Mouse (Mus musculus): ENCODE measurements around the gene Igfals. TPM values are rescaled to one million over a fixed set of nuclear protein-coding genes. Genes with fewer than 3 reads are reported as not detected.

Igfals gene
- polyA plus RNA-seq, 1 experiment from 2014 or later: 0.08 TPM

- H3K4me2 ChIP-seq: no peak overlapping the region
- no peaks in the 10 kb centered on the region for H3K27me3 ChIP-seq (ENCODE audit: control insufficient read depth, insufficient read depth, low read length)
- no peaks in the 10 kb centered on the region for H3K4me1 ChIP-seq (ENCODE audit: control insufficient read depth, insufficient read depth, low read length)
- H3K27ac ChIP-seq (ENCODE audit: low read depth, low read length): no peak overlapping the region
- H3K9ac ChIP-seq (ENCODE audit: low read length): no peak overlapping the region
- 61% methylated on average over 10 of the region's 10 CpGs for WGBS
- H3K9me3 ChIP-seq (ENCODE audit: control insufficient read depth, low read length): no peaks in the 10 kb centered on the region
- ATAC-seq (ENCODE audit: low FRiP score) (no peak), DNase-seq (ENCODE audit: low spot score, missing footprints) (no peak)
- H3K36me3 ChIP-seq (ENCODE audit: control insufficient read depth, insufficient read depth, low read length): no peaks in the 10 kb centered on the region
- no peak overlapping the region for H3K4me3 ChIP-seq (ENCODE audit: low read depth, low read length)
Measured at GRCm38 (mm10) chr17:24877336-24878116, 11.7 kb downstream of the Igfals start.

- Histone ChIP-seq H3K27me3 (ENCODE audit: control insufficient read depth, insufficient read depth, low read length) (no peaks in the 10 kb centered on the region), H3K9me3 (ENCODE audit: control insufficient read depth, low read length) (no peaks in the 10 kb centered on the region), H3K4me1 (ENCODE audit: control insufficient read depth, insufficient read depth, low read length) (no peaks in the 10 kb centered on the region), H3K4me3 (ENCODE audit: low read depth, low read length) (no peak overlapping the region), H3K9ac (ENCODE audit: low read length) (no peak overlapping the region), H3K4me2 (no peak overlapping the region), H3K27ac (ENCODE audit: low read depth, low read length) (no peak overlapping the region), H3K36me3 (ENCODE audit: control insufficient read depth, insufficient read depth, low read length) (no peaks in the 10 kb centered on the region)
- DNase-seq (ENCODE audit: low spot score, missing footprints) (no peak), ATAC-seq (ENCODE audit: low FRiP score) (no peak)
- WGBS: 27% methylated on average over 5 of the region's 5 CpGs
Measured at GRCm38 (mm10) chr17:24878117-24878397, 12.3 kb downstream of the Igfals start.

GRCm38 (mm10) chr17:24878531-24878930, 12.7 kb downstream of the Igfals start:
- H3K4me2 ChIP-seq: no peak overlapping the region
- H3K9ac ChIP-seq (ENCODE audit: low read length): no peak overlapping the region
- no peak overlapping the region for H3K27ac ChIP-seq (ENCODE audit: low read depth, low read length)
- no peaks in the 10 kb centered on the region for H3K27me3 ChIP-seq (ENCODE audit: control insufficient read depth, insufficient read depth, low read length)
- WGBS: 75% methylated on average over 8 of the region's 8 CpGs
- DNase-seq (ENCODE audit: low spot score, missing footprints): no peak
- no peak for ATAC-seq (ENCODE audit: low FRiP score)
- H3K36me3 ChIP-seq (ENCODE audit: control insufficient read depth, insufficient read depth, low read length): no peaks in the 10 kb centered on the region
- H3K4me3 ChIP-seq (ENCODE audit: low read depth, low read length): no peak overlapping the region
- H3K9me3 ChIP-seq (ENCODE audit: control insufficient read depth, low read length): no peaks in the 10 kb centered on the region
- no peaks in the 10 kb centered on the region for H3K4me1 ChIP-seq (ENCODE audit: control insufficient read depth, insufficient read depth, low read length)

GRCm38 (mm10) chr17:24881738-24882440, 16.1 kb downstream of the Igfals start:
- no peaks in the 10 kb centered on the region for H3K36me3 ChIP-seq (ENCODE audit: control insufficient read depth, insufficient read depth, low read length)
- ATAC-seq (ENCODE audit: low FRiP score): no peak
- WGBS: 48% methylated on average over 7 of the region's 7 CpGs
- no peak overlapping the region for H3K4me2 ChIP-seq
- no peak overlapping the region for H3K4me3 ChIP-seq (ENCODE audit: low read depth, low read length)
- H3K4me1 ChIP-seq (ENCODE audit: control insufficient read depth, insufficient read depth, low read length): peaks cover 8% of the 10 kb centered on the region
- no peak overlapping the region for H3K9ac ChIP-seq (ENCODE audit: low read length)
- no peaks in the 10 kb centered on the region for H3K27me3 ChIP-seq (ENCODE audit: control insufficient read depth, insufficient read depth, low read length)
- peak; percentile 86 for DNase-seq (ENCODE audit: low spot score, missing footprints)
- no peaks in the 10 kb centered on the region for H3K9me3 ChIP-seq (ENCODE audit: control insufficient read depth, low read length)
- no peak overlapping the region for H3K27ac ChIP-seq (ENCODE audit: low read depth, low read length)

GRCm38 (mm10) chr17:24884391-24884790, 18.6 kb downstream of the Igfals start:
- WGBS: 90% methylated on average over 6 of the region's 6 CpGs

GRCm38 (mm10) chr17:24885356-24886133, 19.7 kb downstream of the Igfals start:
- H3K4me1 ChIP-seq (ENCODE audit: control insufficient read depth, insufficient read depth, low read length): peaks cover 17% of the 10 kb centered on the region
- H3K36me3 ChIP-seq (ENCODE audit: control insufficient read depth, insufficient read depth, low read length): peaks cover 4% of the 10 kb centered on the region
- H3K4me2 ChIP-seq: peak overlapping the region; percentile 75
- no peak for ATAC-seq (ENCODE audit: low FRiP score)
- peak overlapping the region; percentile 62 for H3K9ac ChIP-seq (ENCODE audit: low read length)
- peak overlapping the region; percentile 65 for H3K4me3 ChIP-seq (ENCODE audit: low read depth, low read length)
- H3K27me3 ChIP-seq (ENCODE audit: control insufficient read depth, insufficient read depth, low read length): no peaks in the 10 kb centered on the region
- no peak for DNase-seq (ENCODE audit: low spot score, missing footprints)
- H3K27ac ChIP-seq (ENCODE audit: low read depth, low read length): no peak overlapping the region
- 27% methylated on average over 22 of the region's 22 CpGs for WGBS
- H3K9me3 ChIP-seq (ENCODE audit: control insufficient read depth, low read length): no peaks in the 10 kb centered on the region

More at GRCm38 (mm10) chr17:24884391-24884790, 18.6 kb downstream of the Igfals start:
- Histone ChIP-seq H3K4me1 (ENCODE audit: control insufficient read depth, insufficient read depth, low read length) (peaks cover 17% of the 10 kb centered on the region), H3K27ac (ENCODE audit: low read depth, low read length) (no peak overlapping the region), H3K9ac (ENCODE audit: low read length) (no peak overlapping the region), H3K9me3 (ENCODE audit: control insufficient read depth, low read length) (no peaks in the 10 kb centered on the region), H3K4me3 (ENCODE audit: low read depth, low read length) (no peak overlapping the region), H3K4me2 (no peak overlapping the region), H3K27me3 (ENCODE audit: control insufficient read depth, insufficient read depth, low read length) (no peaks in the 10 kb centered on the region), H3K36me3 (ENCODE audit: control insufficient read depth, insufficient read depth, low read length) (no peaks in the 10 kb centered on the region)
- ATAC-seq (ENCODE audit: low FRiP score): no peak
- no peak for DNase-seq (ENCODE audit: low spot score, missing footprints)

GRCm38 (mm10) chr17:24886134-24886931, 20.5 kb downstream of the Igfals start, which contains the start of the genes Nubp2 and Spsb3:
Gene Nubp2 (minus strand): TSS chr17:24886349.
Gene Spsb3 (plus strand): TSS chr17:24886643.
- peak within 1 kb of the TSS; percentile 75 for H3K4me2 ChIP-seq
- no peak within 1 kb of the TSS for H3K27ac ChIP-seq (ENCODE audit: low read depth, low read length)
- H3K4me3 ChIP-seq (ENCODE audit: low read depth, low read length): peak within 1 kb of the TSS; percentile 72
- peak; percentile 98 for ATAC-seq (ENCODE audit: low FRiP score)
- DNase-seq (ENCODE audit: low spot score, missing footprints): peak; percentile 98
- no peaks in the 10 kb centered on the region for H3K27me3 ChIP-seq (ENCODE audit: control insufficient read depth, insufficient read depth, low read length)
- H3K4me1 ChIP-seq (ENCODE audit: control insufficient read depth, insufficient read depth, low read length): peaks cover 17% of the 10 kb centered on the region
- peak within 1 kb of the TSS; percentile 80 for H3K9ac ChIP-seq (ENCODE audit: low read length)
- WGBS: under 1% methylated on average over 69 of the region's 69 CpGs
- H3K9me3 ChIP-seq (ENCODE audit: control insufficient read depth, low read length): no peaks in the 10 kb centered on the region
- peaks cover 11% of the 10 kb centered on the region for H3K36me3 ChIP-seq (ENCODE audit: control insufficient read depth, insufficient read depth, low read length)

GRCm38 (mm10) chr17:24886932-24887271, 21.1 kb downstream of the Igfals start:
- Histone ChIP-seq H3K4me1 (ENCODE audit: control insufficient read depth, insufficient read depth, low read length) (peaks cover 17% of the 10 kb centered on the region), H3K36me3 (ENCODE audit: control insufficient read depth, insufficient read depth, low read length) (peaks cover 12% of the 10 kb centered on the region), H3K27ac (ENCODE audit: low read depth, low read length) (no peak overlapping the region), H3K4me2 (peak overlapping the region; percentile 59), H3K9me3 (ENCODE audit: control insufficient read depth, low read length) (no peaks in the 10 kb centered on the region), H3K9ac (ENCODE audit: low read length) (peak overlapping the region; percentile 80), H3K27me3 (ENCODE audit: control insufficient read depth, insufficient read depth, low read length) (no peaks in the 10 kb centered on the region), H3K4me3 (ENCODE audit: low read depth, low read length) (peak overlapping the region; percentile 72)
- peak; percentile 90 for DNase-seq (ENCODE audit: low spot score, missing footprints)
- WGBS: 2% methylated on average over 18 of the region's 18 CpGs
- no peak; the same call in 1 of the 2 replicates for ATAC-seq (ENCODE audit: low FRiP score)

Data from midbrain, embryonic 11.5 days (tissue).